Mouse (Mus musculus) adrenal gland, adult 18-20 months (tissue): ENCODE data around the gene Chrnd. TPM values are rescaled to one million over a fixed set of nuclear protein-coding genes. Genes with fewer than 3 reads are reported as not detected.

Experiments
- DNase-seq, 2 experiments: peaks; one replicate each; pipeline ENCODE4 v3.0.0; 2021 to 2022; ENCODE audit warnings: low spot score in 2 of 2
- total RNA-seq, 2 experiments: library from RNA; stranded (reverse); gene quantifications; 1 replicate in 1 of 2; 2 replicates in 1 of 2; pipeline ENCODE4 v1.2.3; 2021

Chrnd gene
- total RNA-seq, 2 experiments from 2014 or later, result not detected

DNA sequence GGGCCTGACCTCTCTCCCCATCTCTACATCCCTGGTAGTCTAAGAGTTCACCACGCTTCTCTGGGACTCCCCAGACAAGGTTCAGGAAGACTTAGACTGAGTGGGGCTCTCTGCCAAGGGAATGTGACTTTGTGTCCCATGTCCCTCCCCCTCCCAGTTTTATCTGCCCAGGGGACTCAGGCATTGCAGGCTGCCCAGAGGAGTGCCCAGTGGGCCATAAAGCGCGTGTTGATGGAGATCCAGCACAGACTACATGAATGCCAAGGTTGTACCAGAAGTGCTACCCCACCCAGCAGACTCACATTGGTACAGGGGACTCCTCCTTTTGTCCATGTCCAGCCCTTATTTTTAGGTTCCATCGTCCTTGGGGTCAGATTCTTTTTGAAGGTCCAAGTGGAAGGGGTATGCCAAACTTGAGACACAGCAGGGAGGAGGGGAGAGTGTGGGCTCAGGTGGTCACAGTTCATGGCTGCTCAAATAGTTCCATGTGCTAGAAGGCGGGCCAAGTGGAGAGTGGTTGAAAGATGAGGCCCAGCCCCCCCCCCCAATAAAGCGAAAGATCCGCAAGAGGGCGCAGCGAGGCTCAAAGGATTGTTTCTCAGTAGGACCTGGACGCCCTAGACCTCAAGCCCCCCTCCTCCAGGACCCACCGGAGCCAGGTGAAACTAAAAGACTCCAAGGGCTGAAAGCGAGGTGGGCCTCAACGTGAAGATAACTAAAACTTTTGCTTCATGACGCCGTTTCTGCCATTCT is 6.2 kb upstream of the Chrnd start:
- no peak for DNase-seq

DNA sequence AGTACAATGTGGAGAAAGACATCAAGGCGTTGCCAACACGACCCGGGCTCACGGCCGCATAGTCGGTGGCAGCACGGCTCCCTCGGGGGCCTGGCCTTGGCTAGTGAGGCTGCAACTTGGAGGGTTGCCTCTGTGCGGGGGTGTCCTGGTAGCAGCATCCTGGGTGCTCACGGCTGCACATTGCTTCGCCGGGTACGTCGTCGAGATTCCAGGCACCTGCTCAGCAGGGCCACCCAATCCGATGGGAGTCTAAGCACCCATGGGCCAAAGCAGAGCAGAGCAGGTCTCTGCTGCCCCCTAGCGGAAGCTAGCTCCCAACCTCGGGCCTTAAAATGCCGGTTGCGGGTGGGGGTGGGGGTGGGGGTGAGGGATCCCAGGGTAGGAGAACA is 5.7 kb upstream of the Chrnd start:
- DNase-seq, result peak; percentile 80 to 83

DNA sequence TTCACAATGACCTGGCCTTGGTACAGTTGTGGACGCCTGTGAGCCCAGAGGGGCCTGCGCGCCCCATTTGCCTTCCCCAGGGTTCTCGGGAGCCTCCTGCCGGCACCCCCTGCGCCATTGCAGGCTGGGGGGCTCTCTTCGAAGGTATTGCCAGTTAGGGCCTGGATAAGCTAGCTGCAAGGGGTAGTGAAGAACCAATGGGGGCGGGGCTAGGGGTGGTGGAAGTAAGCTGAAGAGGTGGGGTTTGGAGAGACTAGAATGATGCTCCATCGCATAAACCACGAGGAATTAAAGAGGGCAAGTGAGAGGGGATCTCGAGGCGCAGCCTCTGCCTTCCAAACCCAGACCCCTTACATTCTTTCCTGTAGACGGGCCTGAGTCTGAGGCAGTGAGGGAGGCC is 4.9 kb upstream of the Chrnd start:
- DNase-seq, result no peak

DNA sequence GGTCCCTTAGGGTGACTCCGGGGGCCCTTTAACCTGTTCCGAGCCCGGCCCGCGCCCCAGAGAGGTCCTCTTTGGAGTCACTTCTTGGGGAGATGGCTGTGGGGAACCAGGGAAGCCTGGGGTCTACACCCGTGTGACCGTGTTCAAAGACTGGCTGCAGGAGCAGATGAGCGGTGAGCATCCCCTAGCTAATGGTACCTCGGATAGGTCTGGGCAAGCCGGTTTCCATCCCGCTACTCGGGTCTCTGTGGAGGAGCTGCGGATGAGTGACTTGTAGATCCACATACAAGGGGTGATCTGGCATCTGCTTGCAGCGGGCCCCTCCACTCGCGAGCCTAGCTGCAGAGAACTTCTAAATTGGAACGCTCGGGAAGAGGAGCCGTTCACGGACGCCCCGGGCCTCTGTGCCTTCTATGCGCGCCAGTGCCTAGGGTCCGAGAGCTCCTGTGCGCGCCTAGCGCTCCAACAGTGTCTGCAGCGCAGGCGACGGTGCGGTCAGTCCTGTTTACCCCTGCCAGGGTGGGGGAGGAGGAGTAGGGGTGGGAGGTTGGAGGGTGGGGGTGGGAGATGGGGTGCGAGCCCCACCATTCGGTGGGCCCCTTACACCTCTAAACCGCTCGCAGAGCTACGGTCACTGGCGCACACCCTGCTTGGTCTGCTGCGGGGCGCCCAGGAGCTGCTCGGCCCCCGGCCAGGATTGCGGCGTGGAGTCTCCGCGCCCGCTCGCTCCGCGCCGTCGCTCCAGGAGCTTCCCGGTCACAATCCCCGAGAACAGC is 4.0 kb upstream of the Chrnd start:
- no peak for DNase-seq

- peak; percentile 79 for DNase-seq
These were observed 3.4 kb upstream of the Chrnd start for GRCm38 (mm10) chr1:87187037-87187355.

GRCm38 (mm10) chr1:87197296-87197695 is 6.9 kb downstream of the Chrnd start:
- no peak for DNase-seq

- no peak for DNase-seq
These were observed 8.0 kb downstream of the Chrnd start for GRCm38 (mm10) chr1:87198119-87199065.

DNA sequence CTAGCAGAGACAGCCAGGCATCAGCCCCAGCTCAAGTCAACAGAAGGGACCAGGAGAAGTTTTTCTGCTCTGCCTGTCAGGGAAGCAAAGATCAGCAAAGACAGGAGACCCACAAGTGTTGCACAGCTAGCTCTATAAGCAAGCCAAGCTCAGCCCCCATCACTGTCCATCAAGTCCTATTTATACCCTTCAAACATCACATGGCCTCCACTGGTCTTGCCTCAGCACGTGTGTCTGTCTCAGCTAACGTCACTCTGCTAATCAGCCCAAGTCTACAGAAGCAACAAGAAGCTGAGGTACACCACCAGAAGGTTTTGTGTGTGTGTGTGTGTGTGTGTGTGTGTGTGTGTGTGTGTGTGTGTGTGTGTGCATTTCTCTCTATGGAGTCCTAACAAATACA is 10.4 kb downstream of the Chrnd start:
- no peak for DNase-seq

GRCm38 (mm10) chr1:87201848-87202247 is 11.4 kb downstream of the Chrnd start:
- no peak for DNase-seq

DNA sequence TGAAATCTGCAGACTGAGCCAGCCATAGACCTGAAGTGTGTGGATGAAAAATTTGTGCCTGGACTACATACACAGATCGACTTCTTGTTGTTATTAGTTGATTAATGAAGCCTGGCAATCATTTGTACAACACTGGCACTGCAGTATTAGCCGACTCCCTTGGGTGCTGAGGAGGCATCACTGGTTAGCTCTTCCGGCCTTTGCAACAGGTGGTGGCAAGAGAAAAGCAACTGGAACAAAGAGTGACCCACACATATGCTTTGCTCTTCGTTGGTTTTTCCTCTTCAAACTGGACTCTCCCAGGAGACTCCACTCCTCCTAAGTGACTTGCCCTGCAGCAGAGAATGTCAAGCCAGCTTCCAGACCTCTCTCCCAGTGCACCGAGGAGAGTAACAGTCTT is 13.4 kb downstream of the Chrnd start:
- DNase-seq, result no peak

DNA sequence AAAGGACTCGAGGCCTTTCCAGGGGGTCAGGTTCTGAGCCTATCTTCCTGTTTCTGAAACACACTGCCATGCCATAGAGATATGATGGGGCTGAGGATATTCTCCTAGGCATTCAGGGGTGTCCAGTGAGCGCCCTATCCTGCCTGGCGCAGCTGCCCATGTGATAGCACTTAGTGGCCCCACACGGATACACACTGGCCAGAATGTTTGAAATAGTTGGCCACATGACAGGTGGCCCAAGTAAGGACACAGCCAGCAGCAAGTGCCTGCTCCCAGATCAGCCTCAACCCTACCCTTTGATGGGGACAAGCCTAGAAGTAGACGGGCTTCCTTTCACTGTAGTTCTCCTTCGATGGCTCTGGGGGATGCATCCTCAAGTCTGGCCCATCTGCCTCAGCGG is 14.1 kb downstream of the Chrnd start, which contains the start of gene Chrng:
Chrng (plus strand) TSS at position 193 of the 400 bp plus-strand sequence.
- no peak for DNase-seq

- no peak for DNase-seq
These were observed 14.6 kb downstream of the Chrnd start for GRCm38 (mm10) chr1:87205038-87205437.

DNA sequence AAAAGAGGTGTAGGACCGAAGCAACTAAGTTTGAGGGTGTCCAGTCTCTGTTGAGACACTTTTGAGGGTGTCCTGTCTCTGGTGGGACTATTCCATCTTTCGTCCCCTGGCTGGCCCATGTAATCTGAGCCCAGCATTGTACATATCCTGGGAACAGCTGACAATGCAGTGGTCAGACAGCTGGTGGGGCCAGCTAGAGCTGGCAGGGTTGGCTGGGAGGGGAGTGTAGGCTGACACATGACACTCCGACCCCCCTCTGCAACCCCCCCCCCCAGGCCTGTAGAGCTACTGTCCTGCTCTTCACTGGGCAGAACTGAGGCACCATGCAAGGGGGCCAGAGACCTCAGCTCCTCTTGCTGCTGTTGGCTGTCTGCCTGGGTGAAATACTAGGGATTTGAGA is 15.1 kb downstream of the Chrnd start:
- no peak for DNase-seq

DNA sequence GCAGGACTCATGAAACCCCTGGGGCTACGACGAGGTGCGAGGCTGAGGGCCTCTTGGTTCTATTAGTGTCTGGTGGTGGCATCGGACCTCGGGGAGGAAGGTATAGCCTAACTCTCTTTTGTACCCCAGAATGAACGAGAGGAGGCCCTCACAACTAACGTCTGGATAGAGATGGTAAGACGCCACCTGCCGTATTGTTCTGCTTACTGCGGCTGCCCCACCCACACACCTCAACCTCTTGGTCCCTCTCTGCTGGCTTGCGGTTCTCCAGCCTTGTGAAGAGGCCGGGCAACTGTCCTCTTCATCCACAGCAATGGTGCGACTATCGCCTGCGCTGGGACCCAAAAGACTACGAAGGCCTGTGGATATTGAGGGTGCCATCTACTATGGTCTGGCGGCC is 15.9 kb downstream of the Chrnd start:
- no peak for DNase-seq

DNA sequence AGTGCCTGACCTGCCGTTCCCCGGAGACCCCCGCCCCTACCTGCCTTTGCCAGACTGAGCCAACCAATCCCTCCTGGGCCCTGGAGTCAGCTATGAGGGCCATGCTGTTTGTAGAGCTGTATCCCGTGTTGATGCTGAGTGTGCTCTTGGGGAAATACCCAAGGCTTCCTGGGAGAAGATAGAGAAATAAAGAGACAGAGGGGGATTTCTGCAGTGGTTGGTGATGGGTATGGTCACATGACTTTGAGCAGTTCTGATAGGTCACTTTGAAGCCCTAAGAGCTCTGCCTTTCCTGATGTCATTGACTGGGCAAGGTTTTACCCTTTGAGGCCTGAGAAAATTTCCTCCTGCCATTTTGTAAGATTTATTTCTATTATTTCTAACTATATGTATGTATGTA is 21.0 kb downstream of the Chrnd start:
- no peak for DNase-seq

- peak; percentile 86 to 90 for DNase-seq
These were observed 23.6 kb downstream of the Chrnd start, which contains the start of gene Eif4e2 for GRCm38 (mm10) chr1:87213735-87214704. Gene Eif4e2, plus strand, starts transcription at chr1:87213914.

DNA sequence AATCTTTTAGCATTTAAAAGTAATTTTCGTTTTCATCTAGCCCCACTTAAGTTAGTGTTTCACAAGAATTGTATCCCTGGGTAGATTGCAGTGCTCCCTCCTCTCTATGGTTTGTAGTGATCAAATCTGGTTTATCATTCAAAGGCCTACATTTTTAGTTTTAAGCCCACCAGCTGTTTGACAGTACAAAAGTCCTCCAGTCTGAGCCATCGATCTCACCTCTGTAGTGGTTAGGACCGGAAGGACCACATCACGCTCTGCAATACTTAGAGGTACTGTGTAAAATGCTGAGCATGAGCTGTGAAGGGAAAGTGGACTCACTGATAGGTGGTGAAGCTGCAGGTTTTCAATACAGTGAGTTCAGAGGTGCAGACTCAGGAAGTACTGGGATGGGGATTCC is 24.3 kb downstream of the Chrnd start:
- no peak for DNase-seq

DNA sequence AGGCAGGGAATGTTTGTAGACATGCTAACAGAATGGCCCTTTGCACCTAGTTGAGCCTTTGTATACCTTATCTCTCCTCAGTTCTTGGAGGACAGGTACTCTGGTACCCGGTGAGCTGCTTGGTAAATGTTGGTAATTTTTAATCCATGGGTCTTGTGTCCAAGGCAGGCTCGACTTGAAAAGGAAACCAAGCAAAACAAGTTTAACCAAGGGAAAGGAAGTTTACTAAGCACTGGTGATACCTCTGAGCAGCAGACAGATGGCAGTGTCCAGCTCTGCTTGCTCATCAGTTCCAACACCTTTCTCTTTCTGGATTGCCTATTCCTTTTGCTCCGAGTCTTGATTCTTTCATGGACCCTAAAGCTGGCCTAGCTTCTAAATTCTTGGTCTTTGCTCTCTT is 27.5 kb downstream of the Chrnd start:
- DNase-seq, result no peak

GRCm38 (mm10) chr1:87225739-87226138 is 35.3 kb downstream of the Chrnd start:
- DNase-seq, result no peak

DNA sequence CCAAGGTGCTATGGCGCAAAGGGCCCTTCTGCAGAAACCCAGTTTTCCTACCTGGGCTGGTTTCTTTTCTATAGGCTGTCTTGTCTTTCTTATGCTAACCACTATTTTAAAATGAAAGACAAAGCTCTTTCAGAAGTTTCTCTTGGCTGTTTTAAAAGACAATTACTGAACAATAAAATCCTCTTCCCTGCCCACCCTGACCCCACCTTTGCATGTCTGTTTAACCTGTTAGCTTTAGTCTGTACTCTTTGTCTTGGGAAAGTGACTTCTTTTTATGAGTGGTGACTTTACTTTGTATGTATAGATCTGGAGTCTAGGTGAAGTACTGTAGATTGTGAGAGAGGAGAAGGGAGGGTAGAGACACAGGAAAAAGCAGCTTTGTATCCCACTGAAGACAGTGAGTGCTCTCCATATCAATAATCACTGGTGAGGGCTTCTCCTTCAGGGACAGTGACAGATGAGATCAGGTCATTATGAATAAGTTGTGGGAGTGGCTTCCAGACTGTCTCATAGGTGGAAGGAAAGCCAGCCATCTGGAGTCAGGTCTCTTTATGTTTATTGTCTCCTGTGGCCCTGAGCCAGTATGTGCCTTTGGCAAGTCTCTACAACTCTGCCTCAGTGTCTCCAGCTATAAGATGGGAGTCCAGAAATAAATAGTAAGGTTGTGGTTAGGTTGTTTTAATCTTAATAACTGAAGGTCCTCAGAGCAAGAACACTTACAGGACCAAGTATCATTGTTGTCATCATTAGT is 36.2 kb downstream of the Chrnd start:
- no peak for DNase-seq
